Mouse (Mus musculus) lung, embryonic 16.5 days (tissue): ENCODE results near the gene Gp5. TPM values are rescaled to one million over a fixed set of nuclear protein-coding genes. Genes with fewer than 3 reads are reported as not detected.

Experiments used
- ATAC-seq: fragments of 200-750 bp; cut with Nextera tagmentation; 2 replicates; pipeline ENCODE4 v1.8.0; 2017; ENCODE audit warnings: low read depth, mild to moderate bottlenecking, moderate library complexity
- H3K27ac ChIP-seq: fragments of 300-500 bp; sonication (generic); 2 replicates; pipeline ENCODE4 v1.5.1; 2014; ENCODE audit warnings: mild to moderate bottlenecking, control low read depth, low read length
- H3K27me3 ChIP-seq: fragments of 300-500 bp; sonication (generic); 2 replicates; pipeline ENCODE4 v1.6.1; 2014; ENCODE audit warnings: low read depth, low read length, mixed read lengths; ENCODE audit not compliant: control insufficient read depth, insufficient read depth
- H3K36me3 ChIP-seq: fragments of 300-500 bp; sonication (generic); 2 replicates; pipeline ENCODE4 v1.6.1; 2014; ENCODE audit warnings: low read length; ENCODE audit not compliant: control insufficient read depth, insufficient read depth
- H3K4me1 ChIP-seq: fragments of 300-500 bp; sonication (generic); replicated peaks from 2 replicates; pipeline ENCODE4 v1.6.1; 2014; ENCODE audit warnings: low read length, mixed read lengths; ENCODE audit not compliant: control insufficient read depth, insufficient read depth
- H3K4me2 ChIP-seq: fragments of 300-500 bp; sonication (generic); 2 replicates; pipeline ENCODE4 v1.6.1; 2014; ENCODE audit warnings: low read depth, low read length, control low read depth
- H3K4me3 ChIP-seq: fragments of 300-500 bp; sonication (generic); 2 replicates; pipeline ENCODE4 v1.5.1; 2014; ENCODE audit warnings: mild to moderate bottlenecking, low read length, control low read depth
- H3K9ac ChIP-seq: fragments of 300-500 bp; sonication (generic); 2 replicates; pipeline ENCODE4 v1.6.1; 2014; ENCODE audit warnings: low read length, control low read depth
- H3K9me3 ChIP-seq: fragments of 300-500 bp; sonication (generic); 2 replicates; pipeline ENCODE4 v1.6.1; 2016; ENCODE audit warnings: low read length; ENCODE audit not compliant: control insufficient read depth
- WGBS: fragments of 180-500 bp; shearing (Covaris S2); extraction: QIAGEN DNeasy Blood & Tissue Kit; methylation state at CpG from one replicate; pipeline ENCODE4 v1.1.7; 2014; 5-methylcytosine and 5-hydroxymethylcytosine counted together
- polyA plus RNA-seq: library from polyadenylated mRNA; unstranded; fragments of >200 nt; fragmentation: Nextera tagmentation; extraction: Ambion mirVana; gene quantifications from 2 replicates; pipeline ENCODE4 v1.2.1, GENCODE M21; 2015

Gp5 gene
- polyA plus RNA-seq, 1 experiment from 2014 or later, result 1.8 TPM

- no peak for ATAC-seq
- Histone ChIP-seq H3K4me3 (no peak overlapping the region), H3K9ac (no peak overlapping the region), H3K36me3 (no peaks in the 10 kb centered on the region), H3K9me3 (no peaks in the 10 kb centered on the region), H3K27ac (no peak overlapping the region), H3K27me3 (no peaks in the 10 kb centered on the region), H3K4me1 (no peaks in the 10 kb centered on the region), H3K4me2 (no peak overlapping the region)
- WGBS, result 62% methylated on average over 9 of the region's 9 CpGs
These were observed 52.9 kb downstream of the Gp5 start for GRCm38 (mm10) chr16:30257718-30258117.

Other genes starting within 250 kb of the Gp5 start
- 37.1 and 40.7 TPM in 2 replicates for gene Hes1, start 246.4 kb downstream of the Gp5 start, polyA plus RNA-seq
- gene Cpn2, start 43.3 kb downstream of the Gp5 start, polyA plus RNA-seq, result not detected in 2 replicates
- gene Lrrc15, start 27.5 kb downstream of the Gp5 start, polyA plus RNA-seq, result 0.13 and 0.20 TPM in 2 replicates
- 12.0 and 12.5 TPM in 2 replicates for gene Atp13a3, start 95.2 kb upstream of the Gp5 start, polyA plus RNA-seq
- gene Tmem44, start 240.1 kb upstream of the Gp5 start, polyA plus RNA-seq, result 23.5 and 23.8 TPM in 2 replicates